Mouse (Mus musculus): ENCODE measurements around the gene Pdzd2.

Pdzd2 gene

GRCm38 (mm10) chr15:12739277-12740247 is at the start of gene Pdzd2:
Pdzd2 (minus strand) TSS chr15:12739924.
- DNase-seq = peak; percentile 27

DNA sequence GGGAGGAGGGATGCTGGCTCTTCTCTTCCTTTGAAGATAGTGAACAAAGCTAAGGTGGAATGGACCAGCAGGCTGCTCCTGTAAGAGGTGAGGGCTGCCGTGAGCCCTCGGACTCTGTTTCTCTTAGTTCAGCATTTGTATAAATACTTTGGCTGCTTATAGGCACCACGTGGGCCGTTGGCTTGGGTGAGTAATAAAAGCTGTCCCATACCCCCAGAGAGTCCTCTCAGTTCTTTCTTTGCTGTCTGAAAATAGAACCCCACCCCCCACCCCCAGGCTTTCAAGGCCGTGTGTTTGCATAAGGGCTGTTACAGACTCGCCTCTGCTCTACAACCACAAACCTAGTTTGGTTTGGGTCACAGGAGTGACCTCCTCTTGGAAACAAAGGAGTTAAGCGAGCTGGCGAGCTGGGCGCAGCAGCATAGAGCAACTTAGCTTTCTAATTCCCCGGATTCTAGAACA is 49.7 kb upstream of the Pdzd2 start:
- DNase-seq = no peak

GRCm38 (mm10) chr15:12788536-12788935 is 48.8 kb upstream of the Pdzd2 start:
- DNase-seq = no peak

DNA sequence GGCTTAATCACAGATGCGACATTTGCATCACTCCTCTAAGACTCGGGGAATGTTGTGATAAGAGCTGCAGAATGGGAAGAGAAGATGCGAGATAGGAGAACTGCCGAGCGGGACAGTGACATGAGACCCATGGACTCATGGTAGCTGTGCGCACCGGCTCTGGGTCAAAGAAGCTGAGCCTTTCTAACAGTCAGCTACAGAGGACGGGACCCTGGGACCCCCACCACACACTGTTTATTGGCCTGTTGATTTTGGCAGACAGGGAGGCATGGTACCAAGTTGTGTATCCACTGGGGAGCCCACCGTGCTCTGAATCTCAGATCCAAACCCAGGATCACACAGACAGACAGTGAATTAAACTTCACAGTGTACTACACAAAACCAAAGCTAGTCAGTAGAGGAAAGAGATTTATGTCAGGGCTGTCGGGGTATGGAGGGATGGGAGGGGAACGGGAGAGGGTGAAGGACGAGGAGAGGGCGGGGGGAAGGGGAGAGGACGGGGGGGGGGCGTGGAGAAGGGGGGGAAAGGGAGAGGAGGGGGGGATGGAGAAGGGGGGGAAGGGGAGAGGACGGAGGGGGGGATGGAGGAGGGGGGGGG is 42.1 kb upstream of the Pdzd2 start:
- no peak for DNase-seq

GRCm38 (mm10) chr15:12781296-12781695 is 41.6 kb upstream of the Pdzd2 start:
- no peak for DNase-seq

GRCm38 (mm10) chr15:12774149-12774753 is 34.5 kb upstream of the Pdzd2 start:
- no peak for DNase-seq

- no peak for DNase-seq
Measured at GRCm38 (mm10) chr15:12770958-12771357, 31.2 kb upstream of the Pdzd2 start.

GRCm38 (mm10) chr15:12766848-12767247 is 27.1 kb upstream of the Pdzd2 start:
- DNase-seq = no peak

- DNase-seq = no peak
Measured at GRCm38 (mm10) chr15:12763147-12763546, 23.4 kb upstream of the Pdzd2 start.

- no peak for DNase-seq
Measured at GRCm38 (mm10) chr15:12762258-12762913, 22.7 kb upstream of the Pdzd2 start.

DNA sequence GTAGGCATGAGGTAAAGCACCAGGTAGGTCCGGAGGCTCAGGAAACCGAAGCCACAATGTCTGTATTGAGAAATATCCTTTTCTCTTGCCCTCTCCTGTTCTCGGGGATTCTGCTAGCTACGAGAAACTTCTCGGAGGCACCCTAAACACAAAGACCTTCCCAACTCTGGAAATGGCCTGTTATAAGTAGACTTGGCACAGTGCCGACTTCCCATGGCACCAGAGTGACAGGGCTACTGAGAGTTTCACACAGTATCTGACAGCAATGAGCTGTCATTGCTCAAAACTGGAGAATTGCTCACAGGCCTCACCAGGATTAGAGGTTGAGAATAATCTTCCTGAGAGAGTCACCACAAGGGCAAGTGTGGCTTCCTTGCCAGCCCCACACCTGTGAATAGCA is 21.0 kb upstream of the Pdzd2 start:
- no peak for DNase-seq

GRCm38 (mm10) chr15:12758461-12758860 is 18.7 kb upstream of the Pdzd2 start:
- DNase-seq = no peak

DNA sequence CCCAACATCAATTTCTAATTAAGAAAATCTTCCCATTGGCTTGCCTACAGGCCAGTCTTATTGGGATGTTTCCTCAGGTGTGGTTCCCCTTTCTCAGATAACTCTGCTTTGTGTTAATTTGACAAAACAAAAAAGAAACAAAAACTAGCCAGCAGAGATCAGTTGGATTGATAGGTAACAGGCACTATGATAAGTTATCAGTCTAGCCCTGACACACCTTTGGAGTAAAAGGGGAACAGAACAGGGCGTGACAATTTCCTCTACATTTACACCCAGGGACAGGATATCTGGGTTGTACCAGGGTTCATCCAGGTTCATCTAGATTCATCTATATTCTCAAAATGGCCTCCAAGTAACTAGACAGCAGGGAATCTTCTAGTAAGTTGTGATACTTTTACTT is 18.0 kb upstream of the Pdzd2 start:
- DNase-seq = no peak

DNA sequence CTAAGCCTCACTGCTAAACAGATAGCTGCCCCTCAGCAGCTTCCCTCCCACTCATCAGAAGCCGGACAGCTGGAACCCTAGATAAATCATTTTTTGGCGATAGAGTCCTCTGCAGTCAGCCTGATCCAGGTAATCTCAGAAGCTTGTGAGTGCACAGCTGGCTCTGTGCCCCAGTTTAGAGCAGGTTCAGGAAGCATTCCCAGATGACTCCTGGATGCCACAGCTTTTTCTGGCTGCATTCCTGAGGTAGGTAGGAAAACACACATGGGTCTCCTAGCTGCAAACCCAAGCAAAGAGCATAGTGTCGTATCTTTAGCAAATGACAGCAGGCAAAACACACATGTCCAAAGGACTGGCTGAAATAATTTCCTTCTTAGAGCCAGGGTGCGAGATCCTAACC is 13.5 kb upstream of the Pdzd2 start:
- no peak for DNase-seq

DNA sequence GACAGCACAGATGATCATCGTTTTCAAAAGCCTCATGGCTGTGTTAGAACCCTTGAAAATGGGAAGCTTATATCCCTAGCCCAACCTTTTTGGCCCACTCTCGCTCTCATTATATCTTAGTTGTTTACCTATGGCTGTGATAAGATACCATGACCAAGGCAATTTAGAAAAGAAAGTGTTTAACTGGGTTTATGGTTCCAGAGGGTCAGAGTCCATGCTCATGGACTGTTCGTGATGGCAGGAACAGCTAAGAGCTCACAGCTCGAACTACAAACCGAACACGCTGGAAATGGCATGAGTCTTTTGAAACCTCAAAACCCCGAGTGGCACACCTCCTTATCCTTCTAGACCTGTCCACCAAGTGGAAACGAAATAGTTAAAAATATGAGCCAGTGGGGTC is 11.2 kb upstream of the Pdzd2 start:
- DNase-seq = no peak

- DNase-seq = no peak
Measured at GRCm38 (mm10) chr15:12749549-12750301, 10.0 kb upstream of the Pdzd2 start.

GRCm38 (mm10) chr15:12742117-12742906 is 2.6 kb upstream of the Pdzd2 start:
- DNase-seq = no peak

- no peak for DNase-seq
Measured at GRCm38 (mm10) chr15:12738301-12739093, 1.2 kb downstream of the Pdzd2 start.

GRCm38 (mm10) chr15:12735208-12735607 is 4.5 kb downstream of the Pdzd2 start:
- DNase-seq = no peak

GRCm38 (mm10) chr15:12734221-12734620 is 5.5 kb downstream of the Pdzd2 start:
- no peak for DNase-seq

DNA sequence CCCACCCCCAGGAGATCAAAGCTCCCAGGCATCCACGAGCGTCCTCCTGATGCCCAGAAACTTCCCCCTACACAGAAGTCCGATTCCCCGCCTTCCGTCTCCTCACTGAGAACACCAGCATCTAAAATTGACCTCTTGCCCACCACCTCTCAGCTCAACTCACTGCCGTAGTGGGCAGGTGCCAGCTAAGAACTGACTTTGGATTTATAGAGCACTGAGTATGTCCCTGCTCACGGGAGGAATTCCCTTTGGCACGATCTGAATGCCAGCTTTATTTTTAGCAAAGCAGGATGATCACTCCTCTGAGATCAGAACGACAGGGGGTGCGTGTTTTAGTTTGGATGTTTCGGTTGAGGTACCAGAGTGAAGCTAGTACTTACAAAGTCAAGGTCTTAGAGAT is 7.1 kb downstream of the Pdzd2 start:
- DNase-seq = no peak

All from thymus, postnatal 25 days (tissue).